Mouse (Mus musculus): ENCODE measurements at regions not wholly inside any gene's neighbourhood (a gene's known extent, or its start where the extent isn't known, plus 50 kb on each side); places are given as distances from the start of the nearest gene placed in this dataset.

- H3K9me3 ChIP-seq (ENCODE audit: control insufficient read depth): no peaks in the 10 kb centered on the region
- WGBS: 55% methylated on average over 8 of the region's 8 CpGs
- no peak for ATAC-seq
- H3K4me3 ChIP-seq (ENCODE audit: low read depth, low read length): no peak overlapping the region
- no peaks in the 10 kb centered on the region for H3K36me3 ChIP-seq (ENCODE audit: control insufficient read depth, insufficient read depth)
- no peak overlapping the region for H3K27ac ChIP-seq (ENCODE audit: low read depth, low read length)
- peaks cover 10% of the 10 kb centered on the region; the same call in 1 of the 2 replicates for H3K4me1 ChIP-seq (replicated peaks; ENCODE audit: control insufficient read depth, insufficient read depth, low read length)
- no peak overlapping the region for H3K4me2 ChIP-seq (replicated peaks; ENCODE audit: low read depth)
- H3K9ac ChIP-seq (ENCODE audit: low read depth, low read length): no peak overlapping the region
- H3K27me3 ChIP-seq (replicated peaks; ENCODE audit: control insufficient read depth, insufficient read depth, low read length): no peaks in the 10 kb centered on the region
- TF ChIP-seq CTCF (IDR thresholded peaks at IDR 0.05; ENCODE audit: low read depth): no peak
Measured at GRCm38 (mm10) chr16:96372021-96372751, 71.2 kb downstream of the Itgb2l start.

- Histone ChIP-seq H3K27ac (ENCODE audit: low read depth, low read length) (no peak overlapping the region), H3K9ac (ENCODE audit: low read depth, low read length) (no peak overlapping the region), H3K4me3 (ENCODE audit: low read depth, low read length) (no peak overlapping the region), H3K27me3 (replicated peaks; ENCODE audit: control insufficient read depth, insufficient read depth, low read length) (no peaks in the 10 kb centered on the region), H3K4me2 (replicated peaks; ENCODE audit: low read depth) (no peak overlapping the region), H3K9me3 (ENCODE audit: control insufficient read depth) (no peaks in the 10 kb centered on the region), H3K4me1 (replicated peaks; ENCODE audit: control insufficient read depth, insufficient read depth, low read length) (peaks cover 10% of the 10 kb centered on the region; the same call in 1 of the 2 replicates), H3K36me3 (ENCODE audit: control insufficient read depth, insufficient read depth) (no peaks in the 10 kb centered on the region; the same call in 1 of the 2 replicates)
- WGBS: 51% methylated on average over 3 of the region's 3 CpGs
- no peak for TF ChIP-seq CTCF (IDR thresholded peaks at IDR 0.05; ENCODE audit: low read depth)
- ATAC-seq: peak; percentile 31; the same call in 1 of the 2 replicates
Measured at GRCm38 (mm10) chr16:96371117-96371516, 72.3 kb downstream of the Itgb2l start.

DNA sequence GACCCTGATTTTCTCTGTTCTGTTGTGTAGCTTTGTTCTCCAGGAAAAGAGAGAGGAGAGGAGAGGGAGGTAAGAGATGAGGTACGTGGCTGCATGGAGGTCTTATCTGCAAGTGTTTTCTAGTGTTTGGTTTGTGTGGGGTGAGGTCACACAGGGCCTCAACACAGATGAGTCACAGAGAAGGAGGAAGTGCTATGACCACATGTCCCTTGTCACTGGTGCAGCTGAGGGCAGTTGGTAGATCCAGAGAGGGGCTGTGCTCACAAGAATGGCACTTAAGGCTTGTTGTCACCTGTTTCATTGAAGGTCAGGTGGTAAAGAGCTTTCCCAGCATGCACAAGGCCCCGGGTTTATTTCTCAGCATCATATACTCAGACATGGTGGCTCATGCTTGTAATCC is 73.2 kb downstream of the Itgb2l start:
- no peak overlapping the region for H3K4me3 ChIP-seq (ENCODE audit: low read depth, low read length)
- H3K9ac ChIP-seq (ENCODE audit: low read depth, low read length): no peak overlapping the region
- no peaks in the 10 kb centered on the region for H3K27me3 ChIP-seq (replicated peaks; ENCODE audit: control insufficient read depth, insufficient read depth, low read length)
- no peaks in the 10 kb centered on the region for H3K9me3 ChIP-seq (ENCODE audit: control insufficient read depth)
- no peak overlapping the region for H3K4me2 ChIP-seq (replicated peaks; ENCODE audit: low read depth)
- TF ChIP-seq CTCF (IDR thresholded peaks at IDR 0.05; ENCODE audit: low read depth): no peak
- peaks cover 7% of the 10 kb centered on the region; the same call in 1 of the 2 replicates for H3K4me1 ChIP-seq (replicated peaks; ENCODE audit: control insufficient read depth, insufficient read depth, low read length)
- peak; percentile 89 for ATAC-seq
- H3K27ac ChIP-seq (ENCODE audit: low read depth, low read length): peak overlapping the region; percentile 31; the same call in 1 of the 2 replicates
- 34% methylated on average over 2 of the region's 2 CpGs for WGBS
- H3K36me3 ChIP-seq (ENCODE audit: control insufficient read depth, insufficient read depth): no peaks in the 10 kb centered on the region; the same call in 1 of the 2 replicates
